Mouse (Mus musculus): ENCODE results near the gene Slc35b4.

DNA sequence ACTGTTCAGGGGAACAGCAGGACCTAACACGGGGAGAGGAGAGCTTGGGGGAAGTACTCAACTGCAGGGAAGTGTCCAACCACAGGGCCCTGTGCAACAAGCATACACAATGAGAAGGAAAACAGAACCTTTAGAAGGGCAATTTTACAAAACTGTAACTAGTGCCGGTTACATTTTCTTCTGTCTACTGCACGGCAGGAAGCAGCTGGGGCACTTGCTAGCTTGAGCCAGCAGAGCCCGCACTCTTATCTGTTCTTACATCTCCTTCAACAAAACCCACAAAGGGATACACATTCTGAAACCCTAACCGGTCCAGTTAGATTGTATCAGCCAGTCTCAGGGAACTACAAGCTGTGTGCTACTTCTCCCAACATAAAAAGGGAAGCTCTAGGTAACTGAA is 20.9 kb downstream of the Slc35b4 start:
- no peak for TF ChIP-seq E2F4 (IDR thresholded peaks at IDR 0.05; ENCODE audit: insufficient read depth)
- TF ChIP-seq MYOG (IDR thresholded peaks at IDR 0.05; ENCODE audit: control insufficient read depth in 1 of 3, insufficient read depth in 1 of 3, insufficient read length in 2 of 3, low read depth in 2 of 3), result no peak
- TF ChIP-seq CEBPB (IDR thresholded peaks at IDR 0.05; ENCODE audit: insufficient read depth, poor library complexity, severe bottlenecking), result no peak
- TF ChIP-seq POLR2AphosphoS2 (IDR thresholded peaks at IDR 0.05; ENCODE audit: insufficient read length, low read depth), result no peak
- no peak for TF ChIP-seq USF1 (IDR thresholded peaks at IDR 0.05; ENCODE audit: low read depth)
- TF ChIP-seq POLR2A (IDR thresholded peaks at IDR 0.05; ENCODE audit: insufficient read length, low read depth), result no peak
- no peak for TF ChIP-seq MYOD1 (IDR thresholded peaks at IDR 0.05; ENCODE audit: control insufficient read depth in 1 of 3, insufficient read length in 2 of 3, low read depth in 2 of 3)
- TF ChIP-seq MAX (IDR thresholded peaks at IDR 0.05; ENCODE audit: low read depth), result no peak
- TF ChIP-seq REST (IDR thresholded peaks at IDR 0.05; ENCODE audit: insufficient read depth, insufficient read length), result no peak
- TF ChIP-seq TCF3 (IDR thresholded peaks at IDR 0.05; ENCODE audit: insufficient read length, low read depth), result no peak
- no peak for TF ChIP-seq TCF12 (IDR thresholded peaks at IDR 0.05; ENCODE audit: insufficient read depth, poor library complexity, severe bottlenecking)

Measured in myocyte (in vitro differentiated cells).